Mouse (Mus musculus): ENCODE data around the gene Pnrc1. TPM values are rescaled to one million over a fixed set of nuclear protein-coding genes. Genes with fewer than 3 reads are reported as not detected.
"Not testable (repeated sequence)": the region's sequence is repeated elsewhere in the genome, so short reads cannot be mapped to it uniquely, and the experiment has no call there.

Gene Pnrc1
- polyA plus RNA-seq, 1 experiment = 37.1 TPM

DNA sequence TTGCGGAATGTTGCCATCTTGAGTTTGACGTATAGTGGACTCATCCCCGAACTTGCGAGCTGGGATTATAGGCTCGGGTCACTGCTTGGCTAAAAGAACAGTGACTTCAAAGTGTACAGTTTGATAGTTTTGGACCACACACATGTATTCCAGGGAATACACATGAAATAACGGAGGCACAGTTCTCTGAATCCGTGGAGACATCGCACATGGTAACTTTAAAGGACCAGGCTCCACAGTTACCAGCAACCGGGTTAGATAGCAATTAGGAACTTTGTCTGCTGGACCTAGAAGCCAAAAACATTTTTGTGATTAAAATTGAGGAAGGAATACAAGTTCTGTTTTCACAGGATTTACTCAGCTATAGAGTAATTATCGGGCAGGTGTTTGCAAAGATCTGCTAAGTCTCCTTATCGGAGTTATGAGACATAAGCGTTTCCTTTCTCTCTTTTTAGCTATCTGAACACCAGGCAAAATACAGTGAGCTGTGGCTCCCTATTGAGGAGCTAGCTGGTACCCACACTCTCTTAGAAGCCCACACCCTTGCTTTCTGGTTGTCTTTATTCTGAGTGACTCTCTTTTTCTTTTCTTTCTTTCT lies 21.0 kb upstream of the Pnrc1 start:
- Histone ChIP-seq H3K79me2 (ENCODE audit: control insufficient read depth, insufficient read depth) (peaks cover 54% of the 10 kb centered on the region), H3K4me2 (ENCODE audit: low read depth) (peak overlapping the region; percentile 93), H3K36me3 (ENCODE audit: control insufficient read depth, insufficient read depth) (no peaks in the 10 kb centered on the region), H3ac (ENCODE audit: control insufficient read depth, insufficient read length) (no peak overlapping the region), H3K4me3 (peak overlapping the region; percentile 62), H3K27me3 (ENCODE audit: control insufficient read depth, insufficient read depth, insufficient read length) (no peaks in the 10 kb centered on the region)
- TF ChIP-seq TCF3 (IDR thresholded peaks at IDR 0.05; ENCODE audit: insufficient read length, low read depth) (no peak), MAX (IDR thresholded peaks at IDR 0.05; ENCODE audit: low read depth) (no peak), TCF12 (IDR thresholded peaks at IDR 0.05; ENCODE audit: insufficient read depth, poor library complexity, severe bottlenecking) (no peak), POLR2A (IDR thresholded peaks at IDR 0.05; ENCODE audit: insufficient read length, low read depth) (no peak), POLR2AphosphoS2 (IDR thresholded peaks at IDR 0.05; ENCODE audit: insufficient read length, low read depth) (no peak), USF1 (IDR thresholded peaks at IDR 0.05; ENCODE audit: low read depth) (no peak), SRF (IDR thresholded peaks at IDR 0.05; ENCODE audit: control insufficient read depth, insufficient read length, low read depth) (no peak), E2F4 (IDR thresholded peaks at IDR 0.05; ENCODE audit: insufficient read depth) (no peak), MYOG (IDR thresholded peaks at IDR 0.05; ENCODE audit: control insufficient read depth in 1 of 3, insufficient read depth in 1 of 3, insufficient read length in 2 of 3, low read depth in 2 of 3) (no peak), MYOD1 (IDR thresholded peaks at IDR 0.05; ENCODE audit: control insufficient read depth in 1 of 3, insufficient read length in 2 of 3, low read depth in 2 of 3) (no peak), CEBPB (IDR thresholded peaks at IDR 0.05; ENCODE audit: insufficient read depth, poor library complexity, severe bottlenecking) (no peak), REST (IDR thresholded peaks at IDR 0.05; ENCODE audit: insufficient read depth, insufficient read length) (no peak)

DNA sequence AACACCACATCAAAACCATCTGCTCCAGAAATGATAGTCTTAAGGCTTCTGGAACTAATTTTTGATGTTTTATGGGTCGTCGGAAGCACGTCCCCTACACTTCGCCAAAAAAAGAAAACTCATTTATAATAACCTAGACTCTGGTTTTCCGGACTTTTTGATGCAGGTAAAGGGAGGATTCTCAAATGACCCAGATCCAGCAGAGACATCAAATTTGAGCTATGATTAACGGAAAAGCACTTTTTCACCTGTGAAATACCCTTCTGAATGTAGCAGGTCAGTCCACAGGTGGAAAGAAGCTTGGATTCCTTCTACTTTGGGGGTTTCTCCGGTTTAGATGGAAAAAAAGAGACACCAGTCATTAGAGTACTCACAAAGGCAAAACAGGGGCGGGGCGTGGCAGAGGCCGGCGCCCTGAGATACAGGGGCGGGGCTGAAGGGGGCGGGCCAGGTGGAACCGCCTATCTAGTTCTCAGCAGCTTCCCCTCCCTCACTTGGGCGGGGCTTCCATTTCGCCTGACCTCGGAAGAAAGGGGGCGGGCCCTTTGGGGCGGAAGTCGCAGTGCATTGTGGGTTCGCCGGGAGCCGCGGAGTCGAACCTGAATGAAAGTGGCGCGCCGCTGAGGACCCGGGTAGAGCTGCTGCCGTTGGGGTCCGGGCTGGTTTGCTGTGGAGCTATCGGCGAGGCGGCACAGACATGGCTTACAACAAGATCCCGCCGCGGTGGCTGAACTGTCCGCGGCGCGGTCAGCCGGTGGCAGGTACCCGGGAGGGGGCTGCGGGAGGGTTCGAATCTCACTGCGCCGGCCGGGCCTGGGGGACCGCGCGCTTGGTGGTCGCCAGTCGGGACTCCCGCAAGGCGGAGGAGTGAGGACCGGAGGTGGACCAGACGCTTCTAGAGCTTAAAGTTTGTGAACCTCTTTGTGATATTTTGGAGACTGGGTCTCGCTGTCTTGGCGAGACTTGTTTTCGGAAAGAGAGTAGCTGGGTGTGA lies 20.1 kb upstream of the Pnrc1 start, which contains the start of gene Rngtt:
Gene Rngtt (plus strand): TSS at position 548 of the 994 bp plus-strand sequence.
- H3K4me3 ChIP-seq = peak within 1 kb of the TSS; percentile 62
- peaks cover 45% of the 10 kb centered on the region for H3K79me2 ChIP-seq (ENCODE audit: control insufficient read depth, insufficient read depth)
- H3K27me3 ChIP-seq (ENCODE audit: control insufficient read depth, insufficient read depth, insufficient read length) = no peaks in the 10 kb centered on the region
- peak within 1 kb of the TSS; percentile 9 for H3ac ChIP-seq (ENCODE audit: control insufficient read depth, insufficient read length)
- peak within 1 kb of the TSS; percentile 93 for H3K4me2 ChIP-seq (ENCODE audit: low read depth)
- H3K36me3 ChIP-seq (ENCODE audit: control insufficient read depth, insufficient read depth) = no peaks in the 10 kb centered on the region
- TF ChIP-seq USF1 (IDR thresholded peaks at IDR 0.05; ENCODE audit: low read depth) (no peak), POLR2AphosphoS2 (IDR thresholded peaks at IDR 0.05; ENCODE audit: insufficient read length, low read depth) (peak; percentile 47), E2F4 (IDR thresholded peaks at IDR 0.05; ENCODE audit: insufficient read depth) (peak; percentile 29), SRF (IDR thresholded peaks at IDR 0.05; ENCODE audit: control insufficient read depth, insufficient read length, low read depth) (no peak), MAX (IDR thresholded peaks at IDR 0.05; ENCODE audit: low read depth) (no peak), REST (IDR thresholded peaks at IDR 0.05; ENCODE audit: insufficient read depth, insufficient read length) (no peak), POLR2A (IDR thresholded peaks at IDR 0.05; ENCODE audit: insufficient read length, low read depth) (peak; percentile 65), MYOD1 (IDR thresholded peaks at IDR 0.05; ENCODE audit: control insufficient read depth in 1 of 3, insufficient read length in 2 of 3, low read depth in 2 of 3) (no peak), CEBPB (IDR thresholded peaks at IDR 0.05; ENCODE audit: insufficient read depth, poor library complexity, severe bottlenecking) (no peak), TCF12 (IDR thresholded peaks at IDR 0.05; ENCODE audit: insufficient read depth, poor library complexity, severe bottlenecking) (no peak), MYOG (IDR thresholded peaks at IDR 0.05; ENCODE audit: control insufficient read depth in 1 of 3, insufficient read depth in 1 of 3, insufficient read length in 2 of 3, low read depth in 2 of 3) (no peak)

DNA sequence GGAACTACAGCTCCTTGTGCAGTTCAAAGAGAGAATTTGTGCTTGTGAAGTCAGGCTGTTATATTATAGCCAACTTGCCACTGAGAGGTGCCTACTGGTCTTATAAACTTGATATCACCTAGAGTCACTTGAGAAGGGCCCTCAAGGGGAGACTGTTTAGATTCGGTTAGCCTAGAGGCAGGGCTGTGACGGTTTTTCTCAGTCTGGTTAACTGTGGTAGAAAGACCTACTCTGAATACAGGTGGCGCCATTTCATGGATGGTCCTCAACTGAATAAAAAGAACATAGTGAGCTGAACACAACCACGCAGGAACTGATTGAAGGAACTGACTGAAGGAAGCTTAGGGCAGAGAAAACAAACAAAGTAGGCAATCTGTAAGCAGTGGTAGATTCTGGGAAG lies 17.2 kb upstream of the Pnrc1 start:
- peaks cover 19% of the 10 kb centered on the region for H3K79me2 ChIP-seq (ENCODE audit: control insufficient read depth, insufficient read depth)
- no peak overlapping the region for H3K4me3 ChIP-seq
- H3K27me3 ChIP-seq (ENCODE audit: control insufficient read depth, insufficient read depth, insufficient read length) = no peaks in the 10 kb centered on the region
- H3K4me2 ChIP-seq (ENCODE audit: low read depth) = no peak overlapping the region
- no peak overlapping the region for H3ac ChIP-seq (ENCODE audit: control insufficient read depth, insufficient read length)
- no peaks in the 10 kb centered on the region for H3K36me3 ChIP-seq (ENCODE audit: control insufficient read depth, insufficient read depth)
- TF ChIP-seq POLR2A (IDR thresholded peaks at IDR 0.05; ENCODE audit: insufficient read length, low read depth) = no peak

DNA sequence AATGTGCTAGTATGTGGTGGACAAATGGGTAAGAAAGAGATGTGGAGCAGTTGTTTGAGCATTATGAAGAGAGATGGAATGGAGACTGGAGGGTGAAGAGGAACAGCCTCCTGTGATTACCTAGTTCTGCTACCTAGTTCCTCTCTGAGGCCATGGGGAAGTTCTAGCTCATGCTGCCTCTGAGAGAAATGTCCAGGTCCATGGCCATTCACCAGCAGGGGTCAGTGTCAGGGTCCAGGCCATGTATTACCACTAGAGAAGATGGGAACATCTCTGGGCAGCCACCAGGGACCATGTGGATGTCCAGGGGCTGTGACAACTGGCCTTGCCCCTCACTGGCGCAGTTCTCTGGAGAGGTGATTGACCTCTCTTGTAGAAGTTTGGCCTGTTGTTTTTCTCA lies 13.1 kb upstream of the Pnrc1 start:
- H3K36me3 ChIP-seq (ENCODE audit: control insufficient read depth, insufficient read depth) = no peaks in the 10 kb centered on the region
- no peak overlapping the region for H3K4me3 ChIP-seq
- H3ac ChIP-seq (ENCODE audit: control insufficient read depth, insufficient read length) = no peak overlapping the region
- TF ChIP-seq CEBPB (IDR thresholded peaks at IDR 0.05; ENCODE audit: insufficient read depth, poor library complexity, severe bottlenecking) (no peak), E2F4 (IDR thresholded peaks at IDR 0.05; ENCODE audit: insufficient read depth) (no peak), TCF3 (IDR thresholded peaks at IDR 0.05; ENCODE audit: insufficient read length, low read depth) (no peak), SRF (IDR thresholded peaks at IDR 0.05; ENCODE audit: control insufficient read depth, insufficient read length, low read depth) (no peak), POLR2A (IDR thresholded peaks at IDR 0.05; ENCODE audit: insufficient read length, low read depth) (no peak), USF1 (IDR thresholded peaks at IDR 0.05; ENCODE audit: low read depth) (no peak), TCF12 (IDR thresholded peaks at IDR 0.05; ENCODE audit: insufficient read depth, poor library complexity, severe bottlenecking) (no peak), REST (IDR thresholded peaks at IDR 0.05; ENCODE audit: insufficient read depth, insufficient read length) (no peak), MYOD1 (IDR thresholded peaks at IDR 0.05; ENCODE audit: control insufficient read depth in 1 of 3, insufficient read length in 2 of 3, low read depth in 2 of 3) (no peak), POLR2AphosphoS2 (IDR thresholded peaks at IDR 0.05; ENCODE audit: insufficient read length, low read depth) (no peak), MYOG (IDR thresholded peaks at IDR 0.05; ENCODE audit: control insufficient read depth in 1 of 3, insufficient read depth in 1 of 3, insufficient read length in 2 of 3, low read depth in 2 of 3) (no peak), MAX (IDR thresholded peaks at IDR 0.05; ENCODE audit: low read depth) (no peak)
- no peaks in the 10 kb centered on the region for H3K79me2 ChIP-seq (ENCODE audit: control insufficient read depth, insufficient read depth)
- H3K4me2 ChIP-seq (ENCODE audit: low read depth) = no peak overlapping the region
- H3K27me3 ChIP-seq (ENCODE audit: control insufficient read depth, insufficient read depth, insufficient read length) = no peaks in the 10 kb centered on the region

GRCm38 (mm10) chr4:33300891-33301665 lies 11.1 kb upstream of the Pnrc1 start:
- H3K4me3 ChIP-seq; H3K27me3 ChIP-seq (ENCODE audit: control insufficient read depth, insufficient read depth, insufficient read length); H3K4me2 ChIP-seq (ENCODE audit: low read depth): not testable (repeated sequence)

More at GRCm38 (mm10) chr4:33300891-33301665, 11.1 kb upstream of the Pnrc1 start:
- not testable (repeated sequence) for H3ac ChIP-seq (ENCODE audit: control insufficient read depth, insufficient read length); H3K36me3 ChIP-seq (ENCODE audit: control insufficient read depth, insufficient read depth); H3K79me2 ChIP-seq (ENCODE audit: control insufficient read depth, insufficient read depth)
